Mouse (Mus musculus): ENCODE results near the gene Corin.

DNA sequence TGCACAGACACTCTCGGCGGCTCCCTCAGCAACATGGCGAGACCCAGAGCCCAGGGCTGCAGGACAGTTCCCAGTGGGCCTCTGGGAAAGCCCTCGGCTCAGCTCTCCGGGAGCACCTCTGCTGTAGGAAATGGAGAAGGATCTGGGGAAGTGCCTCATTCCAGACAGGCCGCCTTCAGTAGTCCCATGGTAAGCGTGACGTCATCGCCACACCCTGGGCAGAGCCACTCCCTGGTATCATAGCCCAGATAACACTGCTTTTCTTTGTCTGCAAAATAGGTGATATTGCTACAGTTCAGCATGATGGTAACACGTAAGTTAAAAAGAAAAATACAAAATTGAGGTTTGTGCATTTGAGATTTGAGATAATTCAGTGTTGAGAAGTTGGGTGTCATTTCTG, 249.3 kb downstream of the Corin start:
- no peak for TF ChIP-seq CTCF (IDR thresholded peaks at IDR 0.05; ENCODE audit: low read depth)
- TF ChIP-seq EP300 (IDR thresholded peaks at IDR 0.05; ENCODE audit: low read depth): no peak

Measured in heart, postnatal 0 days (tissue).